Mouse (Mus musculus) midbrain, embryonic 16.5 days (tissue): ENCODE data around the gene Trappc12. TPM values are rescaled to one million over a fixed set of nuclear protein-coding genes. Genes with fewer than 3 reads are reported as not detected.
A peak's percentile ranks its signal among the peaks of the same experiment; 100 is the strongest.

ENCODE experiments used
- ATAC-seq: fragments of 200-750 bp; cut with Nextera tagmentation; 2 replicates; pipeline ENCODE4 v1.8.0; 2017; ENCODE audit warnings: moderate TSS enrichment
- H3K27ac ChIP-seq: fragments of 300-500 bp; sonication (generic); 2 replicates; pipeline ENCODE4 v1.5.1; 2014; ENCODE audit warnings: mild to moderate bottlenecking, low read length, mixed read lengths
- H3K27me3 ChIP-seq: fragments of 300-500 bp; sonication (generic); 2 replicates; pipeline ENCODE4 v1.6.1; 2014; ENCODE audit warnings: low read depth, low read length, mixed read lengths; ENCODE audit not compliant: control insufficient read depth, insufficient read depth
- H3K36me3 ChIP-seq: fragments of 300-500 bp; sonication (generic); 2 replicates; pipeline ENCODE4 v1.6.1; 2014; ENCODE audit warnings: mild to moderate bottlenecking, low read length, moderate library complexity, mixed read lengths; ENCODE audit not compliant: control insufficient read depth, insufficient read depth
- H3K4me1 ChIP-seq: fragments of 300-500 bp; sonication (generic); 2 replicates; pipeline ENCODE4 v1.6.1; 2014; ENCODE audit warnings: mild to moderate bottlenecking, low read length, mixed read lengths; ENCODE audit not compliant: control insufficient read depth, insufficient read depth
- H3K4me2 ChIP-seq: fragments of 300-500 bp; sonication (generic); 2 replicates; pipeline ENCODE4 v1.6.1; 2014; ENCODE audit warnings: mild to moderate bottlenecking, low read length, mixed read lengths
- H3K4me3 ChIP-seq: fragments of 300-500 bp; sonication (generic); 2 replicates; pipeline ENCODE4 v1.5.1; 2014; ENCODE audit warnings: low read depth, mild to moderate bottlenecking, low read length, moderate library complexity, mixed read lengths
- H3K9ac ChIP-seq: fragments of 300-500 bp; sonication (generic); 2 replicates; pipeline ENCODE4 v1.6.1; 2014; ENCODE audit warnings: low read depth, low read length, mixed read lengths
- H3K9me3 ChIP-seq: fragments of 300-500 bp; sonication (generic); replicated peaks from 2 replicates; pipeline ENCODE4 v1.6.1; 2014; ENCODE audit warnings: mild to moderate bottlenecking, low read length, mixed read lengths; ENCODE audit not compliant: control insufficient read depth, poor library complexity, severe bottlenecking
- WGBS: fragments of 180-500 bp; shearing (Covaris S2); extraction: QIAGEN DNeasy Blood & Tissue Kit; methylation state at CpG from one replicate; pipeline ENCODE4 v1.1.7; 2014; 5-methylcytosine and 5-hydroxymethylcytosine counted together
- polyA plus RNA-seq: library from polyadenylated mRNA; unstranded; fragments of >200 nt; fragmentation: Nextera tagmentation; extraction: Ambion mirVana; gene quantifications from 2 replicates; pipeline ENCODE4 v1.2.1, GENCODE M21; 2015

Trappc12 gene
- polyA plus RNA-seq, 1 experiment from 2014 or later, result 43.6 TPM

DNA sequence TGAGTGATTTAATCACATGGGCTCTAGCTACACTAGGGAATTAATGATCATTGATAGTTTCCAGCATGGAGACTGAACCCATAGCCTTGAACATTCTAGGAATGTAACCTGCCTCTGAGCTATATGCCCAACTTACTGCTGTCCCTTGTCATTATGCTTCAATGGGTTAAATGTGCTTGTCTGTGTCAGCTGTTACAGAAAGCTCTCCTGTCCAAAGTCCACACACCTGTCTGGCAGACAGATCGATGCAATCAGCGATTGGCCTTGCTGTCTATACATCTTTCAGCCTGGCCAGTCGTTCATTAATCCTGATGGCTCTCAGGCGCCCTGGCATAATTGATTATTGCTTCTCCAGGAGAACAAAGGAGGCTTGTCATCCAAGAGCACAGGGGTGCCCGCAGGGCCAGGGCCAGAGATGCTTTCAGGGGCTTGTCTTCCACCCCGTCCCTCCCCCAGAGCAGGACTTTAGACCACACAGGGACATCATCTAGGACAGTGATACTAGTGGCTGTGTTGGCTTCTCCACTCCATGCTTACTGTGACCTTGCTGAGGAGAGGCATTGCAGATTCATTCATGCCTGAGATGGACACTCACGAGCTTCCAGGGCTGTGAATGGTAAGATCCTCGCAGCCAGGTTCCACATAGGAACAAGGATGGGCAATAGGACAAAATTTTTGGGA lies 63.9 kb downstream of the Trappc12 start:
- WGBS, result 62% methylated on average over 8 of the region's 8 CpGs
- H3K9ac ChIP-seq, result no peak overlapping the region
- H3K27me3 ChIP-seq, result no peaks in the 10 kb centered on the region
- no peak for ATAC-seq
- no peak overlapping the region for H3K4me2 ChIP-seq
- H3K9me3 ChIP-seq, result no peaks in the 10 kb centered on the region
- H3K27ac ChIP-seq, result no peak overlapping the region
- no peak overlapping the region for H3K4me3 ChIP-seq
- H3K4me1 ChIP-seq, result no peaks in the 10 kb centered on the region; the same call in 1 of the 2 replicates
- H3K36me3 ChIP-seq, result peaks cover 7% of the 10 kb centered on the region; the same call in 1 of the 2 replicates

DNA sequence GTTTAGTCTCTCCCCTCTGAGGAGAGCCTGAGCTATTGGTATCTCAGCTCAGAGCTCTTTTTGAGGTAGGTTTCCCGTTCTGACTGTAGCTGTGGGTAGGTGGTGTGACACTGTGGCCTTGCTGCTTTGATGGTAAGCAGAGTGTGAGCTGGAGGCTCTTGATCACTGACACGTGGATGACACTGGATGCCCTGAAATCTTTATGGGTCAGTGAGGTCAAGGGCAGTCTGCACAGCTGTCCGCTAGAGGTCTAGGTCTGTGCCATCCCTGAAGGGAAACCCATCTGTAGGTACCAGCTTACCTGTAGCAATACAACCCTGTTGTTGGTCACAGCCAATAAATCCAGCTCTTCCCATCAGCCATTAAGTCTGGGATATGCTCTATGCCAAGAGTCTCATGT lies 64.5 kb downstream of the Trappc12 start:
- WGBS, result 66% methylated on average over 3 of the region's 3 CpGs
- Histone ChIP-seq H3K4me1 (no peaks in the 10 kb centered on the region; the same call in 1 of the 2 replicates), H3K4me3 (no peak overlapping the region), H3K27me3 (no peaks in the 10 kb centered on the region), H3K4me2 (no peak overlapping the region), H3K36me3 (peaks cover 3% of the 10 kb centered on the region; the same call in 1 of the 2 replicates), H3K9ac (no peak overlapping the region), H3K9me3 (no peaks in the 10 kb centered on the region), H3K27ac (no peak overlapping the region)
- no peak for ATAC-seq

DNA sequence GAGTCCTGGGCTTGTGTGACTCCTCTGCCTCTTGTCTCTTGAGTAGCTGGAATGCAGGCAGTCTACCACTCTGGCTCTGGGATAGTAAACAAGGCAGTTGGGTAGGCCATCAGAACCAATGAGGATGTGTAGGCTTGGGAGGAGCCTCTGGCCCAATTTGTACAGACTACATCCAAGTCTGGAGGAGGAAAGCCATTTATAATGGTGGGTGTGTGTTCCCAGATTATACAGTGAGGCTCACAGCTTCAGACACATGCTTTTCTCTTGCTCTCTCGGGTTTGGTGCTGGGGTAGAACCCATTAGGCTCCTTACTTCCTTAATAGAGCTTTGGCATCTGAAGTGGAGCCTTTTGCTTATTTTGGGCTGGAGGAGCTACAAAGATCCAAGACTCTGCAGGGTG lies 65.6 kb downstream of the Trappc12 start:
- no peak for ATAC-seq
- WGBS, result 91% methylated on average over 1 of the region's 1 CpGs
- Histone ChIP-seq H3K9ac (no peak overlapping the region), H3K27ac (no peak overlapping the region), H3K36me3 (peaks cover 3% of the 10 kb centered on the region; the same call in 1 of the 2 replicates), H3K27me3 (no peaks in the 10 kb centered on the region), H3K9me3 (no peaks in the 10 kb centered on the region), H3K4me1 (no peaks in the 10 kb centered on the region; the same call in 1 of the 2 replicates), H3K4me3 (no peak overlapping the region), H3K4me2 (no peak overlapping the region)

DNA sequence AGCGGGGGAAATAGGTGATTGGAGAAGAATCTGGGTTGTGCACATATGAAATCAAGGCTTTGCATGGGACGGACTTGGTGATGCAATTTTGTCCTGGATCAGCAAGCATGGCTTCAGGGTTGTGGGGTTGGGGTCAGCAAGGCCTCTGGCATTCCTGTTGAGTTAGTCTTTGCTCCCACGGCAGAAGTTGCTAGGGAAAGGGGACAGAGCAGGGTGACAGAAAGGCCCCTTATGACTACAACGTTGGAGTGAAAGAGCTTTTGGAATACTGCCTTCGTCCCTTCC lies 74.4 kb downstream of the Trappc12 start:
- no peaks in the 10 kb centered on the region for H3K27me3 ChIP-seq
- no peaks in the 10 kb centered on the region for H3K36me3 ChIP-seq
- H3K9me3 ChIP-seq, result no peaks in the 10 kb centered on the region
- 62% methylated on average over 5 of the region's 5 CpGs for WGBS
- H3K27ac ChIP-seq, result peak overlapping the region; percentile 96
- ATAC-seq, result no peak; the same call in 1 of the 2 replicates
- peaks cover 12% of the 10 kb centered on the region for H3K4me1 ChIP-seq
- peak overlapping the region; percentile 66 for H3K4me2 ChIP-seq
- peak overlapping the region; percentile 57 for H3K4me3 ChIP-seq
- peak overlapping the region; percentile 74 for H3K9ac ChIP-seq

DNA sequence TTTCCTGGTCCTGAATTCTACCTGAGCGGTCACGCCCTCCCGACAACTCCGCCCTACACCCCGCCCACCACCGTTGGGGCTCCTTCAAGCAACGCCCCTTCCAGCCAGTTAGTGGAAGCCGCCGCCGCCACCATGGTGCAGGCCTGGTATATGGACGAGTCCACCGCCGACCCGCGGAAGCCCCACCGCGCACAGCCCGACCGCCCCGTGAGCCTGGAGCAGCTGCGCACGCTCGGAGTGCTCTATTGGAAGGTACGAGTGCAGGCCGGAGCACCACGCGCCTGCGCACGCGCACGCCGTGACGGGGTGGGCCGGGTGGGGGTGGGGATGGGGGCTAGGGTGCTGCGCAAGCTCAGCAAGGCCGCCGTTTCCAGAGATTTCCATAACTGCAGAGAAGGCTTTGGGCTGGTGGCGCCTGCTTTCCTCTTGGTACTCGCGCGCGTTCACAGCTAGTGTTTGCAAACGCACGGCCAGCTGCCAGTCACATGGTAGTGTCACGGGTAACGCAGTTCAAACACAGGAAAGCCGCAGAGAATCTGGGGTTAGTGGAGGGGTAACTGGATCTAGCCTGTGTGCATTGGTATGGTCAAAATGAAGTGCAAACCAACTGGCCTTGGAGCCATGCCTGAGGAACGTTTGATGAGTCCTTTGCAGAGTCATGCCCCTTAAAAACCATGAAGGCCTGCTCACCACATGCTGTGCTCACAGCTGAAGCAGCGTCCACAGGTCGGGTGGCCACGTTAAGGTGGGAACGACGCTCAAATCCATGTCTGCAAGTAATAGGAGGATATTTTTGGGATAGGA lies 74.9 kb downstream of the Trappc12 start, which contains the start of gene Adi1:
TSS of gene Adi1 (plus strand) at position 111 of the 804 bp plus-strand sequence.
- ATAC-seq, result peak; percentile 98
- Histone ChIP-seq H3K9ac (peak within 1 kb of the TSS; percentile 74), H3K4me3 (peak within 1 kb of the TSS; percentile 57), H3K27me3 (no peaks in the 10 kb centered on the region), H3K9me3 (no peaks in the 10 kb centered on the region), H3K36me3 (no peaks in the 10 kb centered on the region), H3K4me2 (peak within 1 kb of the TSS; percentile 66), H3K4me1 (peaks cover 12% of the 10 kb centered on the region), H3K27ac (peak within 1 kb of the TSS; percentile 96)
- WGBS, result 2% methylated on average over 53 of the region's 53 CpGs

DNA sequence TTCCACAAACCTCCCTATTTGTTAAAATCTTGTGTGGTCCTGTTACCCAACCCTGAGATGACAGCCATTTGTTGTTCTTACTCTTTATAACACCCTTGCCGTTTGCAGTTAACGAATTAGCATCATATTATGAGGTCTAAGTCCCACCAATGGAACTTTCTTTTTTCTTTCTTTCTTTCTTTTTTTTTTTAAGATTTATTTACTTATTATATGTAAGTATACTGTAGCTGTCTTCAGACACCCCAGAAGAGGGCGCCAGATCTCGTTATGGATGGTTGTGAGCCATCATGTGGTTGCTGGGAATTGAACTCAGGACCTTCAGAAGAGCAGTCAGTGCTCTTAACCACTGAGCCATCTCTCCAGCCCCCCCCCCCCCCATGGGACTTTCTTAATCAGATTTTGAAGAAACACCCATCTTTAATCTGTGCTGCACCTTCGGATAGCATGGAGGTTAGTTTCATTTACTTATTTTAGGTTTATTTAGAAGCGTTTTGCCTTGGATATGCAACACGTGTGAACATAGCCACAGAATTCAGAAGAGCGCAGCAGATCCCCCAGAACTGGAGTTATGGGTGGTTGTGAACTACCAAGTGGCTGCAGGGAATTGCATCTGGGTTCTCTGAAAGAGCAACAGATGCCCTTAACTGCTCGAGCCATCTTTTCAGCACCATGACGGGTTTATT lies 76.1 kb downstream of the Trappc12 start:
- Histone ChIP-seq H3K9ac (no peak overlapping the region), H3K4me1 (peaks cover 12% of the 10 kb centered on the region), H3K36me3 (no peaks in the 10 kb centered on the region), H3K27me3 (no peaks in the 10 kb centered on the region), H3K27ac (peak overlapping the region; percentile 96), H3K4me2 (peak overlapping the region; percentile 66), H3K9me3 (no peaks in the 10 kb centered on the region), H3K4me3 (peak overlapping the region; percentile 57)
- 90% methylated on average over 10 of the region's 10 CpGs for WGBS
- no peak for ATAC-seq

DNA sequence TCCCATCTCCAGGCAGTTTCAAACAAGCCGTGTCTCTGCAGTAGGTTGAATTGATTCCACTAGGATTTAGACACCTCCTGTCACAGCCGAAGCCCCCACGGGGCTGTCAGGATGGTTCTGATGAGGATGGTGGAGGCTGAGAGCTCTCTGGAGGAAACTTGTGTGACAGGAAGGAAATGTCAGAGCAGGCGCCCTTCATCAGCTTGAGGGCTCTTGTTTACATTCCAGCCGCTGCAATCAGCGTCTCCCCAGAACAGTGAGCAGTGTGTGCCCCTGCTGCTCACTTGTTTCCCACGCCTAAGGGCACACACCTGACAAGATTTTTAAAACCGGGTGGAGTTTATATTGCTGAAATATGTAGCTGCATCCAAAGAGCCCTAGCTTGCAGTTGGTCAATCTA lies 83.0 kb downstream of the Trappc12 start:
- 0 out of 2 replicates have a peak overlapping the region, but pooled peaks have one; percentile 4 for H3K27ac ChIP-seq
- H3K36me3 ChIP-seq, result no peaks in the 10 kb centered on the region
- no peaks in the 10 kb centered on the region for H3K4me1 ChIP-seq
- no peak overlapping the region for H3K4me2 ChIP-seq
- ATAC-seq, result no peak
- 52% methylated on average over 8 of the region's 8 CpGs for WGBS
- no peaks in the 10 kb centered on the region for H3K27me3 ChIP-seq
- no peak overlapping the region for H3K4me3 ChIP-seq
- H3K9me3 ChIP-seq, result no peaks in the 10 kb centered on the region
- H3K9ac ChIP-seq, result no peak overlapping the region

DNA sequence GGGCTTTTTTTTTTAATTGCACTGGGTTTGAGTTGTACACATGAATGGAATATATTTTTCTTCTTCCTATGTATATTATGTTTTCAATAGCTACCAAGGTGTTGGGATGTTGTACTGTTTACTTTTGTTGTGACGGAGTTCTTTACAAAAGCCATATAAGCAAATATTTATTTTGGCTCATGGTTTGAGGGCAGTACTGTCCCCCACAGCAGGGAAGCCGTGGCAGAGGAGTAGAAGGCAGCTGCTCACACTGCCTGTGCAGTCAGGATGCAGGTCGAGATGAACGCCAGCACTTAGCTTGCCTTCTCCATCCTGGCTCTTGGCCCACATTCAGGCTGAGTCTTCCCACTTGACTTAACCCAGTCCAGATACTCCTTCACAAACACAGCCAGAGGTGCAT lies 83.5 kb downstream of the Trappc12 start:
- Histone ChIP-seq H3K27me3 (no peaks in the 10 kb centered on the region), H3K4me3 (no peak overlapping the region), H3K9ac (no peak overlapping the region), H3K4me1 (no peaks in the 10 kb centered on the region), H3K9me3 (no peaks in the 10 kb centered on the region), H3K4me2 (no peak overlapping the region), H3K36me3 (no peaks in the 10 kb centered on the region), H3K27ac (0 out of 2 replicates have a peak overlapping the region, but pooled peaks have one; percentile 4)
- ATAC-seq, result no peak
- 82% methylated on average over 4 of the region's 4 CpGs for WGBS
